Mouse (Mus musculus) embryo, embryonic 11.5 days (tissue): ENCODE measurements around the gene Vmn1r170.
"Not testable (repeated sequence)": the region's sequence is repeated elsewhere in the genome, so short reads cannot be mapped to it uniquely, and the experiment has no call there.

Source experiments
- DNase-seq: peaks from one replicate; pipeline ENCODE4 v3.0.0-alpha.2; 2012; ENCODE audit warnings: low read depth, low spot score

Gene Vmn1r170

GRCm38 (mm10) chr7:23605875-23606274 lies at the start of gene Vmn1r170:
TSS of gene Vmn1r170 (plus strand) at chr7:23606175.
- not testable (repeated sequence) for DNase-seq

DNA sequence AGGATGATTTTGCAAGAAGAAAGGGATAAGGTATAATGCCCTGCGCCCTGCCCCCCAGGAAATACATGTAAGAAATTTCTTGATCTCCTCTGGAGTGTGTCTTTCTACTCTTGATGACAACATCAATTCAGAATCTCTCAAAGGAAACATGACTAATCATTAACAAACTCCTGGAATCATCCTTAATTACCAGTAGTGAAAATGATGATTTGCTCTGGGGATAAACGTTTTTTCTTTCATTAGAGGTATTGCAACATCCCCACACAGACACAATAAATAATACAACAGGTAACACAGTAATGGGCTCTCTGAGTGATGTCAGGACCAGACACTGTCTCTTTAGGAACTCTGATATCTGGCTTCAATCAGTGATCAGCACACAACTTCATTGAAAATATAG lies 30.7 kb upstream of the Vmn1r170 start, which contains the start of gene Vmn1r169:
TSS of gene Vmn1r169 (plus strand) at position 301 of the 400 bp plus-strand sequence.
- not testable (repeated sequence) for DNase-seq

GRCm38 (mm10) chr7:23630422-23630821 lies 24.4 kb downstream of the Vmn1r170 start, which contains the start of gene Vmn1r171:
TSS of gene Vmn1r171 (plus strand) at chr7:23630722.
- DNase-seq = no peak
